Mouse (Mus musculus) cerebellum, adult 2 months (tissue): ENCODE data around the gene Sec16a. TPM values are rescaled to one million over a fixed set of nuclear protein-coding genes. Genes with fewer than 3 reads are reported as not detected.

Experiments used
- DNase-seq, 2 experiments: peaks; one replicate each; pipeline ENCODE4 v3.0.0; 2021
- H3K27ac ChIP-seq: fragments of 200-500 bp; 2 replicates; pipeline ENCODE4 v1.5.1; 2012; ENCODE audit warnings: low read length, control low read depth, inconsistent platforms; ENCODE audit not compliant: insufficient read depth
- H3K27me3 ChIP-seq: fragments of 200-500 bp; 2 replicates; pipeline ENCODE4 v1.6.1; 2012; ENCODE audit warnings: inconsistent platforms, mild to moderate bottlenecking, low read length, moderate library complexity; ENCODE audit not compliant: control insufficient read depth, insufficient read depth
- H3K4me1 ChIP-seq: fragments of 200-500 bp; 2 replicates; pipeline ENCODE4 v1.6.1; 2011; ENCODE audit warnings: low read length; ENCODE audit not compliant: control insufficient read depth, insufficient read depth
- H3K4me3 ChIP-seq: fragments of 200-500 bp; replicated peaks from 2 replicates; pipeline ENCODE3; 2011; ENCODE audit warnings: mild to moderate bottlenecking, low read depth, low read length, control low read depth; ENCODE audit not compliant: insufficient read depth
- CTCF ChIP-seq: fragments of 200-500 bp; IDR thresholded peaks from 2 replicates; pipeline ENCODE4 v1.5.1; 2011; ENCODE audit warnings: low read depth, mild to moderate bottlenecking, control low read depth, low read length, moderate library complexity, borderline replicate concordance; ENCODE audit not compliant: insufficient read depth
- POLR2A ChIP-seq: fragments of 200-500 bp; IDR thresholded peaks from 2 replicates; pipeline ENCODE4 v1.6.1; 2011; ENCODE audit warnings: low read length, control low read depth, borderline replicate concordance; ENCODE audit not compliant: insufficient read depth
- WGBS: fragments of 180-500 bp; shearing (Covaris S2); methylation state at CpG from one replicate; pipeline ENCODE4 v1.1.7; 2018; 5-methylcytosine and 5-hydroxymethylcytosine counted together
- polyA plus RNA-seq: library from polyadenylated mRNA; depleted of rRNA; stranded (reverse); fragments of >200 nt; gene quantifications from 2 replicates; pipeline ENCODE4 v1.2.3, GENCODE M21; 2012

Gene Sec16a
- polyA plus RNA-seq, 1 experiment: 43.2 TPM

GRCm38 (mm10) chr2:26458402-26459124, 13.5 kb upstream of the Sec16a start:
- peak overlapping the region; percentile 20; the same call in 1 of the 2 replicates for H3K27ac ChIP-seq
- H3K4me3 ChIP-seq: no peak overlapping the region
- H3K27me3 ChIP-seq: no peaks in the 10 kb centered on the region
- WGBS: 64% methylated on average over 7 of the region's 7 CpGs
- peaks cover 11% of the 10 kb centered on the region for H3K4me1 ChIP-seq
- no peak for TF ChIP-seq POLR2A
- TF ChIP-seq CTCF: no peak
- no peak for DNase-seq

GRCm38 (mm10) chr2:26449121-26450060, 4.4 kb upstream of the Sec16a start:
- Histone ChIP-seq H3K27ac (no peak overlapping the region), H3K4me1 (peaks cover 16% of the 10 kb centered on the region), H3K4me3 (no peak overlapping the region), H3K27me3 (no peaks in the 10 kb centered on the region)
- DNase-seq: peak; percentile 82 to 87
- TF ChIP-seq CTCF (peak; percentile 93), POLR2A (no peak)
- WGBS: 9% methylated on average over 5 of the region's 5 CpGs

- WGBS: 57% methylated on average over 1 of the region's 1 CpGs
- no peak overlapping the region for H3K4me3 ChIP-seq
- no peak overlapping the region for H3K27ac ChIP-seq
- no peak for TF ChIP-seq CTCF
- no peak for TF ChIP-seq POLR2A
- DNase-seq: no peak
- H3K4me1 ChIP-seq: peaks cover 16% of the 10 kb centered on the region
- H3K27me3 ChIP-seq: no peaks in the 10 kb centered on the region
Measured at GRCm38 (mm10) chr2:26447451-26447850, 2.4 kb upstream of the Sec16a start.

- 34% methylated on average over 4 of the region's 4 CpGs for WGBS
- no peak overlapping the region for H3K27ac ChIP-seq
- no peak for DNase-seq
- peak overlapping the region; percentile 31 for H3K4me3 ChIP-seq
- H3K4me1 ChIP-seq: peaks cover 12% of the 10 kb centered on the region
- H3K27me3 ChIP-seq: no peaks in the 10 kb centered on the region
- TF ChIP-seq CTCF (no peak), POLR2A (no peak)
Measured at GRCm38 (mm10) chr2:26446671-26447070, 1.7 kb upstream of the Sec16a start.

GRCm38 (mm10) chr2:26445666-26446445, 840 bp upstream of the Sec16a start:
- WGBS: under 1% methylated on average over 44 of the region's 44 CpGs
- TF ChIP-seq CTCF (no peak), POLR2A (no peak; the same call in 1 of the 2 replicates)
- peak overlapping the region; percentile 76 for H3K4me3 ChIP-seq
- H3K27ac ChIP-seq: peak overlapping the region; percentile 1; the same call in 1 of the 2 replicates
- H3K4me1 ChIP-seq: peaks cover 12% of the 10 kb centered on the region
- no peaks in the 10 kb centered on the region for H3K27me3 ChIP-seq
- DNase-seq: peak in 1 of 2 experiments; percentile 94

- Histone ChIP-seq H3K27me3 (no peaks in the 10 kb centered on the region), H3K4me1 (peaks cover 6% of the 10 kb centered on the region), H3K4me3 (peak overlapping the region; percentile 75), H3K27ac (peak overlapping the region; percentile 72; the same call in 1 of the 2 replicates)
- WGBS: 5% methylated on average over 15 of the region's 15 CpGs
- TF ChIP-seq POLR2A (no peak), CTCF (no peak)
- DNase-seq: no peak
Measured at GRCm38 (mm10) chr2:26444368-26444767, 648 bp downstream of the Sec16a start.

GRCm38 (mm10) chr2:26443876-26444275, 1.1 kb downstream of the Sec16a start:
- H3K27ac ChIP-seq: no peak overlapping the region

More at GRCm38 (mm10) chr2:26443876-26444275, 1.1 kb downstream of the Sec16a start:
- Histone ChIP-seq H3K27me3 (no peaks in the 10 kb centered on the region), H3K4me3 (peak overlapping the region; percentile 75), H3K4me1 (peaks cover 6% of the 10 kb centered on the region)
- no peak for TF ChIP-seq CTCF
- no peak for TF ChIP-seq POLR2A
- WGBS: 37% methylated on average over 3 of the region's 3 CpGs
- no peak for DNase-seq
